Mouse (Mus musculus): ENCODE measurements around the gene Saal1. TPM values are rescaled to one million over a fixed set of nuclear protein-coding genes. Genes with fewer than 3 reads are reported as not detected.

Saal1 gene
- polyA plus RNA-seq, 1 experiment from 2014 or later: 20.3 TPM

GRCm38 (mm10) chr7:46676808-46677360, 33.6 kb downstream of the Saal1 start:
- 36% methylated on average over 5 of the region's 5 CpGs for WGBS
- no peak for TF ChIP-seq CTCF (IDR thresholded peaks at IDR 0.05; ENCODE audit: low read depth)
- no peak overlapping the region for H3K9ac ChIP-seq (ENCODE audit: low read depth, low read length)
- no peaks in the 10 kb centered on the region for H3K36me3 ChIP-seq (ENCODE audit: insufficient read depth, low read length)
- DNase-seq (ENCODE audit: low spot score): peak; percentile 50
- H3K27me3 ChIP-seq (ENCODE audit: insufficient read depth, low read length): no peaks in the 10 kb centered on the region
- H3K9me3 ChIP-seq (replicated peaks; ENCODE audit: low read length): no peaks in the 10 kb centered on the region
- H3K4me3 ChIP-seq (replicated peaks; ENCODE audit: low read depth, low read length): no peak overlapping the region
- H3K4me1 ChIP-seq (replicated peaks; ENCODE audit: insufficient read depth, low read length): no peaks in the 10 kb centered on the region
- H3K4me2 ChIP-seq (ENCODE audit: low read length): no peak overlapping the region
- ATAC-seq (replicated peaks; ENCODE audit: low FRiP score, low read depth): no peak
- no peak overlapping the region for H3K27ac ChIP-seq

- 85% methylated on average over 8 of the region's 8 CpGs for WGBS
- Histone ChIP-seq H3K4me1 (replicated peaks; ENCODE audit: insufficient read depth, low read length) (no peaks in the 10 kb centered on the region), H3K27me3 (ENCODE audit: insufficient read depth, low read length) (no peaks in the 10 kb centered on the region), H3K4me2 (ENCODE audit: low read length) (no peak overlapping the region), H3K9ac (ENCODE audit: low read depth, low read length) (no peak overlapping the region), H3K4me3 (replicated peaks; ENCODE audit: low read depth, low read length) (no peak overlapping the region), H3K9me3 (replicated peaks; ENCODE audit: low read length) (no peaks in the 10 kb centered on the region), H3K27ac (no peak overlapping the region), H3K36me3 (ENCODE audit: insufficient read depth, low read length) (no peaks in the 10 kb centered on the region)
- ATAC-seq (replicated peaks; ENCODE audit: low FRiP score, low read depth) (no peak), DNase-seq (ENCODE audit: low spot score) (no peak)
- no peak for TF ChIP-seq CTCF (IDR thresholded peaks at IDR 0.05; ENCODE audit: low read depth)
Observed at GRCm38 (mm10) chr7:46675886-46676285, 34.6 kb downstream of the Saal1 start.

GRCm38 (mm10) chr7:46675061-46675460, 35.4 kb downstream of the Saal1 start:
- ATAC-seq (replicated peaks; ENCODE audit: low FRiP score, low read depth) (no peak), DNase-seq (ENCODE audit: low spot score) (no peak)
- no peak for TF ChIP-seq CTCF (IDR thresholded peaks at IDR 0.05; ENCODE audit: low read depth)
- Histone ChIP-seq H3K4me3 (replicated peaks; ENCODE audit: low read depth, low read length) (no peak overlapping the region), H3K27ac (no peak overlapping the region), H3K9me3 (replicated peaks; ENCODE audit: low read length) (no peaks in the 10 kb centered on the region), H3K4me2 (ENCODE audit: low read length) (no peak overlapping the region), H3K36me3 (ENCODE audit: insufficient read depth, low read length) (no peaks in the 10 kb centered on the region), H3K4me1 (replicated peaks; ENCODE audit: insufficient read depth, low read length) (no peaks in the 10 kb centered on the region), H3K9ac (ENCODE audit: low read depth, low read length) (no peak overlapping the region), H3K27me3 (ENCODE audit: insufficient read depth, low read length) (no peaks in the 10 kb centered on the region)
- 87% methylated on average over 7 of the region's 7 CpGs for WGBS

GRCm38 (mm10) chr7:46672160-46672672, 38.3 kb downstream of the Saal1 start, which contains the start of gene Tph1:
Gene Tph1, minus strand, starts transcription at chr7:46672537.
- DNase-seq (ENCODE audit: low spot score): peak; percentile 59

GRCm38 (mm10) chr7:46667256-46667655, 43.2 kb downstream of the Saal1 start:
- H3K4me3 ChIP-seq (replicated peaks; ENCODE audit: low read depth, low read length): no peak overlapping the region
- no peaks in the 10 kb centered on the region for H3K27me3 ChIP-seq (ENCODE audit: insufficient read depth, low read length)
- no peak for TF ChIP-seq CTCF (IDR thresholded peaks at IDR 0.05; ENCODE audit: low read depth)
- DNase-seq (ENCODE audit: low spot score) (peak; percentile 28), ATAC-seq (replicated peaks; ENCODE audit: low FRiP score, low read depth) (no peak)
- no peaks in the 10 kb centered on the region for H3K36me3 ChIP-seq (ENCODE audit: insufficient read depth, low read length)
- peak overlapping the region; percentile 32; the same call in 1 of the 2 replicates for H3K4me2 ChIP-seq (ENCODE audit: low read length)
- under 1% methylated on average over 21 of the region's 21 CpGs for WGBS
- no peak overlapping the region for H3K27ac ChIP-seq
- H3K9ac ChIP-seq (ENCODE audit: low read depth, low read length): no peak overlapping the region
- 0 out of 2 replicates have a peak, but pooled peaks cover 3% of the 10 kb centered on the region for H3K4me1 ChIP-seq (replicated peaks; ENCODE audit: insufficient read depth, low read length)
- no peaks in the 10 kb centered on the region for H3K9me3 ChIP-seq (replicated peaks; ENCODE audit: low read length)

More at GRCm38 (mm10) chr7:46672160-46672672, 38.3 kb downstream of the Saal1 start, which contains the start of gene Tph1:
- Histone ChIP-seq H3K4me1 (replicated peaks; ENCODE audit: insufficient read depth, low read length) (0 out of 2 replicates have a peak, but pooled peaks cover 3% of the 10 kb centered on the region), H3K4me2 (ENCODE audit: low read length) (no peak within 1 kb of the TSS), H3K36me3 (ENCODE audit: insufficient read depth, low read length) (no peaks in the 10 kb centered on the region), H3K9me3 (replicated peaks; ENCODE audit: low read length) (no peaks in the 10 kb centered on the region), H3K4me3 (replicated peaks; ENCODE audit: low read depth, low read length) (no peak within 1 kb of the TSS), H3K27me3 (ENCODE audit: insufficient read depth, low read length) (no peaks in the 10 kb centered on the region), H3K27ac (no peak within 1 kb of the TSS), H3K9ac (ENCODE audit: low read depth, low read length) (no peak within 1 kb of the TSS)
- ATAC-seq (replicated peaks; ENCODE audit: low FRiP score, low read depth): 0 out of 2 replicates have a peak, but pooled peaks have one; percentile 40
- no peak for TF ChIP-seq CTCF (IDR thresholded peaks at IDR 0.05; ENCODE audit: low read depth)
- WGBS: 24% methylated on average over 10 of the region's 10 CpGs

- 23% methylated on average over 9 of the region's 9 CpGs for WGBS
- H3K27ac ChIP-seq: no peak overlapping the region
Observed at GRCm38 (mm10) chr7:46665236-46665635, 45.2 kb downstream of the Saal1 start.

More at GRCm38 (mm10) chr7:46665236-46665635, 45.2 kb downstream of the Saal1 start:
- H3K4me1 ChIP-seq (replicated peaks; ENCODE audit: insufficient read depth, low read length): 0 out of 2 replicates have a peak, but pooled peaks cover 3% of the 10 kb centered on the region
- H3K9ac ChIP-seq (ENCODE audit: low read depth, low read length): no peak overlapping the region
- DNase-seq (ENCODE audit: low spot score) (peak; percentile 53), ATAC-seq (replicated peaks; ENCODE audit: low FRiP score, low read depth) (no peak)
- TF ChIP-seq CTCF (IDR thresholded peaks at IDR 0.05; ENCODE audit: low read depth): peak; percentile 80
- no peaks in the 10 kb centered on the region for H3K9me3 ChIP-seq (replicated peaks; ENCODE audit: low read length)
- no peak overlapping the region for H3K4me3 ChIP-seq (replicated peaks; ENCODE audit: low read depth, low read length)
- no peaks in the 10 kb centered on the region for H3K27me3 ChIP-seq (ENCODE audit: insufficient read depth, low read length)
- no peak overlapping the region for H3K4me2 ChIP-seq (ENCODE audit: low read length)
- H3K36me3 ChIP-seq (ENCODE audit: insufficient read depth, low read length): no peaks in the 10 kb centered on the region
